Mouse (Mus musculus) hindbrain, embryonic 15.5 days (tissue): ENCODE results near the gene Mcf2l. TPM values are rescaled to one million over a fixed set of nuclear protein-coding genes. Genes with fewer than 3 reads are reported as not detected.

ENCODE experiments used
- ATAC-seq: fragments of 200-750 bp; cut with Nextera tagmentation; 2 replicates; pipeline ENCODE4 v1.8.0; 2017; ENCODE audit warnings: low read depth, moderate number of reproducible peaks, moderate TSS enrichment; ENCODE audit not compliant: low FRiP score
- H3K27ac ChIP-seq: fragments of 300-500 bp; sonication (generic); replicated peaks from 2 replicates; pipeline ENCODE4 v1.5.1; 2015; ENCODE audit warnings: mild to moderate bottlenecking, inconsistent platforms
- H3K27me3 ChIP-seq: fragments of 300-500 bp; sonication (generic); 2 replicates; pipeline ENCODE4 v1.6.1; 2015; ENCODE audit warnings: control low read depth, inconsistent platforms
- H3K36me3 ChIP-seq: fragments of 300-500 bp; sonication (generic); 2 replicates; pipeline ENCODE4 v1.6.1; 2015; ENCODE audit warnings: control low read depth, inconsistent platforms
- H3K4me1 ChIP-seq: fragments of 300-500 bp; sonication (generic); replicated peaks from 2 replicates; pipeline ENCODE4 v1.6.1; 2015; ENCODE audit warnings: control low read depth, inconsistent platforms
- H3K4me2 ChIP-seq: fragments of 300-500 bp; sonication (generic); 2 replicates; pipeline ENCODE4 v1.6.1; 2015; ENCODE audit warnings: moderate library complexity, mild to moderate bottlenecking, inconsistent platforms
- H3K4me3 ChIP-seq: fragments of 300-500 bp; sonication (generic); 2 replicates; pipeline ENCODE4 v1.5.1; 2015; ENCODE audit warnings: mild to moderate bottlenecking, inconsistent platforms
- H3K9ac ChIP-seq: fragments of 300-500 bp; sonication (generic); 2 replicates; pipeline ENCODE4 v1.6.1; 2015; ENCODE audit warnings: inconsistent platforms
- H3K9me3 ChIP-seq: fragments of 300-500 bp; sonication (generic); 2 replicates; pipeline ENCODE4 v1.6.1; 2016; ENCODE audit warnings: control low read depth, inconsistent platforms
- WGBS: fragments of 180-500 bp; shearing (Covaris S2); methylation state at CpG from one replicate; pipeline ENCODE4 v1.1.7; 2015; 5-methylcytosine and 5-hydroxymethylcytosine counted together
- polyA plus RNA-seq: library from polyadenylated mRNA; unstranded; fragments of >200 nt; fragmentation: Nextera tagmentation; extraction: Ambion mirVana; gene quantifications from 2 replicates; pipeline ENCODE4 v1.2.1, GENCODE M21; 2015

The Mcf2l gene
- polyA plus RNA-seq, 1 experiment from 2014 or later: 155 TPM

GRCm38 (mm10) chr8:12874971-12875370 is 1.4 kb downstream of the Mcf2l start:
- ATAC-seq: no peak
- Histone ChIP-seq H3K9me3 (no peaks in the 10 kb centered on the region), H3K27me3 (no peaks in the 10 kb centered on the region), H3K36me3 (no peaks in the 10 kb centered on the region), H3K4me2 (peak overlapping the region; percentile 78; the same call in 1 of the 2 replicates), H3K9ac (no peak overlapping the region), H3K4me3 (no peak overlapping the region), H3K27ac (no peak overlapping the region), H3K4me1 (peaks cover 28% of the 10 kb centered on the region)
- WGBS: 78% methylated on average over 4 of the region's 4 CpGs

- ATAC-seq: no peak
- Histone ChIP-seq H3K4me3 (no peak overlapping the region), H3K9me3 (no peaks in the 10 kb centered on the region), H3K27me3 (no peaks in the 10 kb centered on the region), H3K36me3 (no peaks in the 10 kb centered on the region), H3K4me2 (no peak overlapping the region), H3K4me1 (peaks cover 17% of the 10 kb centered on the region), H3K9ac (no peak overlapping the region), H3K27ac (no peak overlapping the region)
- 85% methylated on average over 6 of the region's 6 CpGs for WGBS
Measured at GRCm38 (mm10) chr8:12877126-12877525, 3.5 kb downstream of the Mcf2l start.

GRCm38 (mm10) chr8:12880163-12880562 is 6.6 kb downstream of the Mcf2l start:
- H3K4me2 ChIP-seq: no peak overlapping the region
- H3K27me3 ChIP-seq: no peaks in the 10 kb centered on the region
- no peaks in the 10 kb centered on the region for H3K9me3 ChIP-seq
- no peak overlapping the region for H3K4me3 ChIP-seq
- ATAC-seq: no peak
- no peak overlapping the region for H3K9ac ChIP-seq
- H3K4me1 ChIP-seq: no peaks in the 10 kb centered on the region
- no peak overlapping the region for H3K27ac ChIP-seq
- H3K36me3 ChIP-seq: no peaks in the 10 kb centered on the region
- WGBS: 92% methylated on average over 6 of the region's 6 CpGs

- Histone ChIP-seq H3K4me1 (no peaks in the 10 kb centered on the region), H3K9me3 (no peaks in the 10 kb centered on the region), H3K9ac (no peak overlapping the region), H3K27ac (no peak overlapping the region), H3K27me3 (no peaks in the 10 kb centered on the region), H3K4me2 (no peak overlapping the region), H3K4me3 (no peak overlapping the region), H3K36me3 (no peaks in the 10 kb centered on the region)
- no peak for ATAC-seq
- 87% methylated on average over 21 of the region's 21 CpGs for WGBS
Measured at GRCm38 (mm10) chr8:12883051-12884004, 9.7 kb downstream of the Mcf2l start.

GRCm38 (mm10) chr8:12887772-12888435 is 14.3 kb downstream of the Mcf2l start:
- WGBS: 78% methylated on average over 16 of the region's 16 CpGs

GRCm38 (mm10) chr8:12889046-12889598 is 15.5 kb downstream of the Mcf2l start:
- Histone ChIP-seq H3K4me2 (no peak overlapping the region), H3K9ac (no peak overlapping the region), H3K27ac (0 out of 2 replicates have a peak overlapping the region, but pooled peaks have one; percentile 37), H3K27me3 (no peaks in the 10 kb centered on the region), H3K4me3 (no peak overlapping the region), H3K9me3 (no peaks in the 10 kb centered on the region), H3K4me1 (no peaks in the 10 kb centered on the region), H3K36me3 (no peaks in the 10 kb centered on the region)
- ATAC-seq: no peak
- 73% methylated on average over 11 of the region's 11 CpGs for WGBS

More at GRCm38 (mm10) chr8:12887772-12888435, 14.3 kb downstream of the Mcf2l start:
- no peak overlapping the region for H3K9ac ChIP-seq
- H3K36me3 ChIP-seq: no peaks in the 10 kb centered on the region
- ATAC-seq: no peak
- no peaks in the 10 kb centered on the region for H3K27me3 ChIP-seq
- H3K9me3 ChIP-seq: no peaks in the 10 kb centered on the region
- H3K4me3 ChIP-seq: no peak overlapping the region
- no peak overlapping the region for H3K27ac ChIP-seq
- H3K4me1 ChIP-seq: no peaks in the 10 kb centered on the region
- no peak overlapping the region for H3K4me2 ChIP-seq

- peaks cover 7% of the 10 kb centered on the region; the same call in 1 of the 2 replicates for H3K4me1 ChIP-seq
- ATAC-seq: no peak
- no peak overlapping the region for H3K27ac ChIP-seq
- H3K9me3 ChIP-seq: no peaks in the 10 kb centered on the region
- H3K4me3 ChIP-seq: no peak overlapping the region
- no peak overlapping the region for H3K9ac ChIP-seq
- no peak overlapping the region for H3K4me2 ChIP-seq
- 86% methylated on average over 5 of the region's 5 CpGs for WGBS
- no peaks in the 10 kb centered on the region for H3K36me3 ChIP-seq
- H3K27me3 ChIP-seq: no peaks in the 10 kb centered on the region
Measured at GRCm38 (mm10) chr8:12892882-12893446, 19.4 kb downstream of the Mcf2l start.

GRCm38 (mm10) chr8:12893797-12894578 is 20.4 kb downstream of the Mcf2l start:
- 90% methylated on average over 12 of the region's 12 CpGs for WGBS

GRCm38 (mm10) chr8:12894783-12895534 is 21.4 kb downstream of the Mcf2l start:
- no peak overlapping the region for H3K9ac ChIP-seq
- 83% methylated on average over 11 of the region's 11 CpGs for whole genome bisulfite sequencing
- no peaks in the 10 kb centered on the region for H3K27me3 ChIP-seq
- no peaks in the 10 kb centered on the region for H3K36me3 ChIP-seq
- no peak overlapping the region for H3K4me2 ChIP-seq
- no peak for ATAC-seq
- H3K9me3 ChIP-seq: no peaks in the 10 kb centered on the region
- no peak overlapping the region for H3K27ac ChIP-seq
- peaks cover 7% of the 10 kb centered on the region; the same call in 1 of the 2 replicates for H3K4me1 ChIP-seq
- H3K4me3 ChIP-seq: no peak overlapping the region

More at GRCm38 (mm10) chr8:12893797-12894578, 20.4 kb downstream of the Mcf2l start:
- Histone ChIP-seq H3K4me1 (peaks cover 7% of the 10 kb centered on the region; the same call in 1 of the 2 replicates), H3K4me2 (no peak overlapping the region), H3K9ac (no peak overlapping the region), H3K36me3 (no peaks in the 10 kb centered on the region), H3K27ac (no peak overlapping the region), H3K9me3 (no peaks in the 10 kb centered on the region), H3K4me3 (no peak overlapping the region), H3K27me3 (no peaks in the 10 kb centered on the region)
- ATAC-seq: no peak

GRCm38 (mm10) chr8:12895535-12896150 is 22.0 kb downstream of the Mcf2l start:
- 76% methylated on average over 9 of the region's 9 CpGs for WGBS
- no peak overlapping the region for H3K9ac ChIP-seq
- ATAC-seq: no peak

More at GRCm38 (mm10) chr8:12895535-12896150, 22.0 kb downstream of the Mcf2l start:
- no peak overlapping the region for H3K4me3 ChIP-seq
- no peaks in the 10 kb centered on the region for H3K9me3 ChIP-seq
- H3K36me3 ChIP-seq: no peaks in the 10 kb centered on the region
- H3K4me2 ChIP-seq: no peak overlapping the region
- peaks cover 7% of the 10 kb centered on the region; the same call in 1 of the 2 replicates for H3K4me1 ChIP-seq
- no peak overlapping the region for H3K27ac ChIP-seq
- no peaks in the 10 kb centered on the region for H3K27me3 ChIP-seq
